Mouse (Mus musculus) heart, postnatal 14 days (tissue): ENCODE measurements around the gene Hectd4. TPM values are rescaled to one million over a fixed set of nuclear protein-coding genes. Genes with fewer than 3 reads are reported as not detected.

ENCODE experiments used
- DNase-seq, 2 experiments: peaks; one replicate each; pipeline ENCODE4 v3.0.0; 2021 to 2022
- intact Hi-C: fragments of 180-260 bp; cut with DNase I; formaldehyde crosslinking; loops from one replicate; pipeline ENCODE4 v1.15.1; 2025
- total RNA-seq, 2 experiments: library from RNA; stranded (reverse); gene quantifications; 2 replicates each; pipeline ENCODE4 v1.2.3; 2021

Gene Hectd4
- total RNA-seq, 2 experiments from 2014 or later: 25.1 to 27.6 TPM

DNA sequence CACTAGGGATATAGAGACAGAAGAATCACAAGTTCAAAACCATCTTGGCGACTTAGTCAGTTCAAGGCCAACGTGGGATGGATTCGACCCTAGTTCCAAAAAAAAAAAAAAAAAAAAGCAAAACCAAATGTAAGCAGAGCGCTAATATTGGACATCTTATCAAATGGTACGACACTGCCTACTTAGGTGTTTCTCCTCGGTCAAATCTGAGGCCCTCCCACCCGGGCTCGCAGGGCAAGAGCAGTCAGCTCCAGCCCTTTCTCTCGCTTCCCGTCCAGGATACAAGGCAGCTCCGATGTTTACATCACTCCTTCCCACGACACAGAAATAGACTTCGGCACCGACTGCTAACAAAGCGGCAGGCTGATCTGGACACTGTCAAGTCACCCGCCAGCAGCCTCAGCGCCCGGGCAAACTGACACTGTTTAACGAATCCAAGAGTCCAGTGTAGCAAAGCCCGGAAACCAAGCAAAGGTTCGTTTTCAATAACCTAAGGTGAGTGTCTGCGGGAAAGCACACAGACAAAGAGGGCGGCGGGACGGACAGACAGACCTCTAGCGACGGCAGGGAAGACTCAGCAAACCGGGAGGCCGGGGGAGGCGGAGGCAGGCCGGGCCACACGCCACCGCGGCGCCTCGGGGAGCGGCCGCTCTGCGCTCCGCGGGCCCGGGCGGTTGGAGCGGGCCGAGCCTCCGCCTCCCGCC is 164.9 kb downstream of the Hectd4 start:
- intact Hi-C loops: no loop called here
- DNase-seq: no peak

DNA sequence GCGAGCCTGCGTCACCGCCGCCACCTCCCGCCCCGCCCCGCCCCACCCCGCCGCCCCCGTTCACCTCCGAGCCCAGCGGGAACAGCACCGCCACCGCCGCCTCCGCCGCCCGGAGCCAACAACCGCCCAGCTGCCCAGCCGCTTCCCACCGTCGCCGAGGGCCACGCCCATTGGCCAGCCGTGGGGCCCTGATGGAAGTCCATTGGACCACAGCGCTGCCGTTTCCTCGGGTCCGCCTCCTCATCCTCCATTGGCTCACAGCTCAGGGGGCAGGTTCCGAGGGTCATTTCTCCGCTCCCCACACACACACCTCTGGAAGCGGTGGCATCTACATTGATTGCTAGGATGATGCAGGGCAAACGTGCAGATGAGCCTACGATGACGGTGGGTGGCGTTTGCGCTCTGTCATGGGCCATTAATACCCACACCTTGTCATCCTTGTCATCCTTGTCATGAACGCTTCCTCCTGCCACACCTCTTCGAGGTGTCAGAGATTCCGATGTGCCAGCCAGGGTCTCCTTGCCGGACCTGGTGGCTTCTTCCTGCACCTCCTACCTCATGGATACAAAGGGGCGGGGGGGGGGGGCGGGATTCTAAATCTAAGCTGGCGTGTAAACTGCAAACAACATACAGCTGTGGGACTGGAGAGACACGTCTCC is 165.6 kb downstream of the Hectd4 start, which contains the start of gene Trafd1:
Trafd1 (minus strand) TSS at position 172 of the 659 bp plus-strand sequence.
- peak; percentile 96 to 97 for DNase-seq
- intact Hi-C loops: loop anchor here (1.0 kb wide), 1 partner anchor 12 kb away; the partner anchor contains the start of gene Naa25

DNA sequence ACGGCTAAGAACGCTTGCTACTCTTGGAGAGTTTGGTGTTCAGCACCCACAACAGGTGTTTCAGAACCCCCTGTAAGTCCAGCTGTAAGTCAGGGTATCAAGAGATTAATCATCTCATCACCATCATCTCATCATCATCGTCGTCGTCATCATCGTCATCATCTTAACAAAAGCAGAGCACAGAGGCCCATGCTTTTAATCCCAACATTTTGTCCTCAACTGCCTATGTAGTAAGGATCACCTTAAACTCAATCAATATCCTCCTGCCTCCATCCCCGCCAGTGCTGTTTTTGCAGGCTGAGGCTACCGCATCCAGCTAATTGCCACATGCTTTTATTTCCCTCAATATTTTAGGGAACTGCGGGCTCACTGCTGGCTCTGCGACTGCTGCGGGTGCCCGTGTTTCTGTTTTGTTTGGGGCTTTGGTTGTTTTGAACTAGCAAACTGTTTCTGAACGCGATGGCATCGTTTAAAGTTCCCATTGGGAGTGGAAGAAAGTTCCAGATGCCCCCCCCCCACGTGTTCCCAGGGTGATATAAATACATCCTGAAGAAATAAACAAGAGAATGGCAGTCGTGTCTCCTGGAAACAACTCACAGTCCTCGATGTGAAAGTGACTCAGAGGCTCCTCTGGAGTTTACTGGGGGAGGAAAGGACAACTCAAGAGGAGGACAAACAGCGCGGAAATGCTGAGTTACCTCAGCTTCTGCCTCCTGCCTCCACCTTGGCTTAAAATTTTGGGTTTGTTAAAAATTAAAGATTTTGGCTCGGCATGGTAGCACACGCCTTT is 166.3 kb downstream of the Hectd4 start:
- intact Hi-C loops: loop anchor here (1.0 kb wide), 1 partner anchor 11 kb away; the partner anchor contains the start of gene Naa25
- no peak for DNase-seq

DNA sequence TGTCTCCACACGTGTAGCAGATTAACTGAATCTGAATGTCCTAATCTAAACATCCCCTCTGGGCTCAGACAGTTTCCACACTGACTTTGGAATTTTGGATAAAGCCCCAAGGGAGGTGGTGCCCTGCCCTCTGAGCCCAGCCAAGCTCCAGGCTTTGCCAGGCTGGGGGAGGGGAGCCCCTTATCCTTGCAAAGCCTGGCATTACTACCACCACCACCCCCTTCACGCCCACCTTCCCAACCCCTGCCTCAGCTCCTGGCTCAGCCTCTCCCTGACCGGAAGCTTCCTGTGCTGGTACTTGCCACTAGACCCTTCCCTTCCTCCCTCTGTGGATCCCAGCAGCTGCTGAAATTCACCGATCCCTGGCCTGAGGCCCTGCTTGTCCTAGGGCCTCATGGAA is 167.1 kb downstream of the Hectd4 start:
- peak; percentile 42 to 48 for DNase-seq
- intact Hi-C loops: no loop called here

DNA sequence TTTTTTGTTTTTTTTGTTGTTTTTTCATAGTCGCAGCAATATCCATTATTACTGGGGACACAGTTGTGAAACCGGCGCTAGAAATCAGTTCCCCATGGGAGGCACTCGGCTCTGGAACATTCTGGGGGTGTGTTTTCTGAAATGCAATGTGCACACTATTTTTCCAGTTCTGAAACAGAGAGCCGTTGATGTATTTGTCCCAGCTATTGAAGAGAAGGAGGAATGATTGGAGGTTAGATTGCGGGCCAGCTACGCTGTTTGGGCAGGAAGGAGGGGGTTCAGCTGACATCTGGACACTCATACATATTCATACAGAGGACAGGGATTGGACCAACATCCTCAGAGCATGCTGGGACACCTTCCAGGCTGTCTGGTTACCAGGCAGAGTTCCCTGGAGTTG is 169.1 kb downstream of the Hectd4 start:
- DNase-seq: no peak
- intact Hi-C loops: no loop called here

DNA sequence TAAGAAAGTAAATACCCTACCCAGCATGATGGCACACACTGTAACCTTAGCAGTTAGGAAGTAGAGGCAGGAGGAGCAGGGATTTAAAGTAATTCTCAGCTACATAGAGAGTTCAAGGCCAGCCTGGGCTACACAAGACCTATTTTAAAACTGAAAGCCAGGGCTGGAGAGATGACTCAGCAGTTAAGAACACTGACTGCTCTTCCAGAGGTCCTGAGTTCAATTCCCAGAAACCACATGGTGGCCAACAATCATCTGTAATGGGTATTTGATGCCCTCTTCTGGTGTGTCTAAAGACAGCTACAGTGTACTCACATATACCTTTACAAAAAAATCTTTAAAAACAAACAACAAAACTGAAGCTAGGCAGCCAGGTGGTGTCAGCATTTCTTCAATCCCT is 169.7 kb downstream of the Hectd4 start:
- intact Hi-C loops: no loop called here
- no peak for DNase-seq

DNA sequence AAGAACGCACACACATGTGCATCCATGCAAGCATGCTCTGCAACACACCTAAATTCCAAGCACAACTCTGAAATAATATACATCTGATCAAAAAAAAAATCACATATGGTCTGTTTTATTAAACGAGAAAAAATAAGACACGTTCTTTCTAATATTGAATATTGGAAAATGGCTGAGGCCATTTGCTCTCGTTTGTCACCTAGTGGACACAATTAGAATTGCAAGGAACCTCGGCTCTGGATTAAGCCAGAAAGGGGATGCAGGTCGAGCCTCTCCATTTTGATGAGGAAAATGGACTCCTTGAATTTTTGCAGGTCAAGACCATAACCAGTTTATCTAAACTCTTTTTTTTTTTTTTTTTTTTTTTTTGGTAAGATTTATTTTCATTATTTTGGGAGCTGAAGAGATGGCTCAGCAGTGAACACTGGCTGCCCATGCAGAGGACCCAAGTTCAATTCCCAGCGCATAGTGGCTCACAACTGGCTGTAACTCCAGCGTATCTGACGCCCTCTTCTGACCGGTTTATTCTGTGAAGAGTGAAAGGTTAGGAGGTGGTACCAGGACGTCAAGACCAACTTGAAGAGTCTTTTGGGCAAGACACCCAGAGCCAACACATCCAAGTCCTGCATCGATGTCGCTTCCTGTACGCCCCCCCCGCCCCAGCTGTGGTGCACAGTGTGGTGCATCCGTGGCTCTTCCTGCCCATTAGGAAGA is 172.8 kb downstream of the Hectd4 start:
- intact Hi-C loops: no loop called here
- peak in 1 of 2 experiments; percentile 65 for DNase-seq

DNA sequence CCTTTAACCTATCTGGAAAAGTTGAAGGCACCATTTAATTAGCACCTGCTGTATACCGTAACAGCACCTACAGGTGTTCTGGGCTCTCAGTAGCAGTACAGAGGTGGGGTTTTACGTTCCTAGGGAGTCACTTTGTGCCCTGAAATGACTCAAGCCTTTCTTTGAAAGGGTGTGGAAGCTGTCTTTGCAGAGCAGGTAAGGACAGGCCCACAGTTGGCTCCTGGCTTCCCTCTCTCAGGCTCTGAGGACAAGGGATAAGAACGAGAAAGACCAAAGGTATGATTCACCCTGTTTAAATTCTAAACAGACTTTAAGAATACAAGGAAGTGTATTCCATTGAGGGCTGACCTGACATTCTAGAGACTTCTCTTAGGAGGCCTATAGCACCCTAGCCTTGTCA is 173.4 kb downstream of the Hectd4 start:
- DNase-seq: no peak
- intact Hi-C loops: no loop called here

DNA sequence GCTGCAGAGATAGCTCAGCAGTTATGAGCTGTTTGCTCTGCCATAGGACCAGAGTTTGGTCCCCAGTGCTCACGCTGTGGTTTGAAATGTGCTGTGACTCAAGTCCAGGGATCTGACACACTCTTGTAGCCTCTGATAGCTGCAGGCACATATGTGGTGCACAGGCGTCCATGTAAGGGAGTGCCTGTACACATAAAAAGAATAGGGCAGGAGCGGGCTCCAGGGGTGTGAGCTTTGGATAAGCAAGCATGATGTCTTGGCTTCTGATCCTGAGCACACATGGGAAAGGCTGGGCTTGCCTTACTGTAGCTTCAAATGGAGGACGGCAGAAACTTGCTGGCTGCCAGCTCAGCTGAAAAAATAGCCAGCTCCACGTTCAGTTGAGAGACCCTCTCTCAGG is 175.6 kb downstream of the Hectd4 start:
- intact Hi-C loops: no loop called here
- no peak for DNase-seq

DNA sequence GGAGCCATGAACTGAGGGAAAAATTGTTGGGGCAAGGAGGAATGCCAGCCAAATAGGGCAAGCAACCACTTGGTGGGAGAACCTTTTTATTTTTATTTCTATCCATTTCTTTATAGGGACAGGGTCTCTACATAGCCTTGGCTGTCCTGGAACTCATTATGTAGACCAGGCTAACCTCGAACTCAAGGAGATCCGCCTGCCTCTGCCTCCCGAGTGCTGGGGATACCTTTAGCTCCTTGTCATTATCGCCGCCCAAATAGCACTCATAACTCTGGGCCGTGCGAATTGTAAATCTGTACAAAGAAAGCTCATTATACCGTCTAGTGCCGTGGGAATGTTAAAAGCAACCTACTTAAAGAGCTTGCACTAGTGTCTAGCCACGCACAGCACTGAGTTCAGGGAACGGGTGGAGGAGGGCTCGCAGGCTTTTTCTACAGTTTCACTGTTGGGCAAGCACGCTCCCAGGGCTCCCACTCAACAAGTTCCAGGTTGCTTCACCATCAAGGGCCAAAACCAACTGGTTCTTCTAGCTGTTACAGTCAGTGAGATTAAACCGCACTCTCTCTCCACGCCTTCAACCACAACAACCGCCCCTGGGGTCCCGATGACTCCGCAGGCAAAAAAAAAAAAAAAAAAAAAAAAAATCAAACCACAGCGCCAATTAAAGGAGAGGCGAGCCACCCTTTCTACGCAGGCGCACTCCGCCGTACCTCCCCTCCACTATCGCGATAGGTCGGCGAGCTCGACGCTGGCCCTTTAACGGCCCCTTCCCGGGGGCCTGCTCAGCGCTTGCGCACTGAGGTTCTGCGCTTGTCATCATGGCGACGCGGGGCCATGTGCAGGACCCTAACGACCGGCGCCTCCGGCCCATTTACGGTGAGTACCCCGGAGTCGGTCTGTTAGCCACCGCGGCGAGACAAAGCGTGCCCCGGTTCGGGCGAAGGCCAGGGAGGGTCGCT is 177.4 kb downstream of the Hectd4 start, which contains the start of gene Naa25:
Naa25 (plus strand) TSS at position 750 of the 959 bp plus-strand sequence.
- DNase-seq: peak; percentile 97
- intact Hi-C loops: loop anchor here (1.0 to 2.0 kb wide), 2 partner anchors 11 to 53 kb away; partner anchors contain the start of gene Tmem116

DNA sequence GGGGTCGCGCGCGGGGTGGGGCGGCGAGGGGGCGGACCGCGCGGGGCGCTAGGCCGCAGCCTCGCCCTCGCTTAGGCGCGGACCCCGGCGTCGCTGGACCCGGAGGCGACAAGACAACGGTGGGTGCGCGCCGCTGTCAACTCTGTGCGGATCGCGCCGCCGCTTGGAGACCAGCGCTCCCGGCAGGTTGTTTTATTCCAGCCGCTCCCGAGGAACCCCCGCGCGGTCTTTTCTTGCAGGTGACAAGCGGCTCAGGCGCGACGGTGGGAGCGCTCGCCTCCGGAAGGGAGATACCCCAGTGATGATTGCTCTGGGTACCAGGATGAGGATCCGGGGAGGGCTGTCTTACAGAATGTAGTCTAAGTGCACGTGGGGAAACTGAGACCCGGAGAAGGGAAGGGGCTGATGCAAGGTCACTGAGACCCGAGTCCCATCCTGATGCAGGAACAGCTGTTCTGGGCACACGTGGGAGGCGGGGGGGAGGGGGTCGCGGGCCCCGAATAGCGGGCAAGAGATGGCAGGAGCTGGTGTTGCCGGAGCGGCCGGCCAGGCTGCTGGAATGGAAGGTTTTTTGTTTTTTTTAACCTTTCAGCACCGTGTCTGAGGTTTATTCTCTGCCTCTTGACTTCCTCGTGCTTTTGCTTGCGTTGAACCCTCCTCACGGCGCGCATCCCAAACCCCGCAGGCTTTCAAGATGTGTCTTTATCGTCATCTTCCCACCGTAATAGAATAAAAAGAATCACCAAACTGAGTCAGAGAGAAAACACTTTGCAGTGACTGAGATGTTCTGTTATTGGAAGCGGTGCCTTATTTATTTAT is 178.3 kb downstream of the Hectd4 start:
- DNase-seq: no peak
- intact Hi-C loops: loop anchor here (2.0 kb wide), 1 partner anchor 52 kb away; the partner anchor contains the start of gene Tmem116

DNA sequence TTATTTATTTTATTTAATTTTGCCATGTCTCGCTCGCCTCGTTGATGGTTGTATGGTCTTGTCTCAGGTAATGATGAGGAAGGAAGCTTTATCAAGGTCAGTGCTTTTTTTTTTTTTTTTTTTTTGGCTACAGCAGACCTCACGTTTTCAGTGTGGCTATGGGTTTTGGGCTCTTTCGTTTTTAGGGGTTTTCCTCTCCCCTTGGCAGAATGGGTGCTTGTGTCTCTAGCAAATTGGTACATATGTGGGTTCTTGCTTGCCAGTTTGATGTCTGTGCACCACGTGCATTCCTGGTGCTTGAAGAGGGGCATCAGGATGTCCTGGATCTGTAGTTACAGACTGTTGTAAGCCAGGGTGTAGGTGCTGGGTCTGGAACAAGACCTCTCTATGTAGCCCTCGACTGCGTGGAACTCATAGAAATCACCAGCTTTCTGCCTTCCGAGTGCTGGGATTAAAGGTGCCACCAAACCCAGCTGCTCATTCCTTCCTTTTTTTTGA is 179.0 kb downstream of the Hectd4 start:
- no peak for DNase-seq
- intact Hi-C loops: loop anchor here (2.0 kb wide), 1 partner anchor 52 kb away; the partner anchor contains the start of gene Tmem116

DNA sequence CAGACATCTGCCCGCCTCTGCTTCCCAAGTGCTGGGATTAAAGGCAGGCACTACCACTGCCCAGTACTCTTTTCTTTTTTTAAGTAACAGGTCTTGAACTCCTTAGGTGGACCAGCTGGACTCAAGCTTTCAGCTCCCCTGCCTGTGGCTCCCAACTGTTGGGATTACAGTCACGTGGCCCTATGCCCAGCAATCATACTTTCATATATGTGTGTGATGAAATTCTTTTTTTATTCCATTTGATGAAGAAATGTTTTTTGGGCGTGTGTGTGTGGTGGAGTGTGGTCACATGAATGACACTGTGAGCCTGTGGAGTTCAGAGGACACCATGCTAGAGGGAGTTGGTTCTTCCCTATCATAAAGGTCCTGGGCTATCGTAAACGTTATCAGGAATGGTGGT is 179.5 kb downstream of the Hectd4 start:
- no peak for DNase-seq
- intact Hi-C loops: loop anchor here (2.0 kb wide), 1 partner anchor 51 kb away; the partner anchor contains the start of gene Tmem116

DNA sequence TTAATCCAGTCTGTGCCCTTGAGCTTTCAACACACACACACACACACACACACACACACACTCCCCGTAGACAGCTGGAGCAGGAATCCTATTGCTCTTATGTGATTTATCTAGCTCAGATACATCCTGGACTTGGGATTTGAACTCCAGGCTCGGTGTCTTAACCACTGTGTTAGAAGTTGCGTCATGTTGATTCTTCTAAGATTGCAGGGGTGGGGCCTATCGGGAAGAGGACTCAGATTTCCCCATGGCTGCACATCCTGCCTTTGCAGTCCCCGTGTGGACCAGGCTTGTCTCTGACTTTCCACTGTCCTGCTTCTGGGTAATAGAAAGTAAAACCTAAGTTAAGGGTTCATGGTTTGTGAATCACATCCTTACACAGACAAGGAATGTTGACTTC is 180.0 kb downstream of the Hectd4 start:
- no peak for DNase-seq
- intact Hi-C loops: no loop called here

DNA sequence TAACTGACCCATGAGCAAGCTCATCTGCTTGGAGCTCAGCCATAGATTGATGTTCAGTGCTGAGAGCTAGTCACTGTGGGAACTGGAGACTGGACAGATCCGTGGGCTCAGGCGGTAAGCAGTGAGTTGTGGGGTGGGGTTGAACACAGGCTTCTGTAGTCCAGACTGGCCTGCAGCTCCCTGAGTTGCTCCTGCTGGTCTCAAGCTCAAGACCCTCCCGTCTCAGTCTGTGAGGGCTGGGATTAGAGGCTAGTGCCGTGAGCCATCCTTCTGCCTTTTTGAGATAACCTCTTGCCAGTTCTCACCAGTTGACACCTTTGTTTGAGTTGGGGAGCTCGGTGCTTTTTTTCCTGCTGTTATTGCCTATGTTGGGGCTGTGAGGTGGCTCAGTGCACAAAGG is 180.8 kb downstream of the Hectd4 start:
- intact Hi-C loops: no loop called here
- no peak for DNase-seq

DNA sequence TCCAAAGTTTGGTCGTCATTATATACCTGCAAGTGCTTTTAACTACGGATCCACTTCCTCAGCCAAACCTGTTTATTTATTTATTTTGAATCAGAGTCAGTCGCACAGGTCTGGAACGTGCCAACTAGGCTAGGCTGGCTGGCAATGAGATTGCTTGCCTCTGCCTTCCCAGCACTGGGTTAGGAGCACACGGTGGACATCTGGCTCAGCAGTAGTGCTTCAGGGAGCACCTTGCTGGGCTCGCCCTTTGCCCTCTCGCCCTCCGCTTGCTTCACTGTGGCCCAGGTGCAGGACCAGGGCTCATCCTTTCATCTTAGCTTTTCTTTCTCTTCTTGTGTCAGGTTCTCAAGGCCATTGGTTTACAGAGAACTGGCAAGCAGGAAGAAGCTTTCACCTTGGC is 187.8 kb downstream of the Hectd4 start:
- intact Hi-C loops: no loop called here
- no peak for DNase-seq

DNA sequence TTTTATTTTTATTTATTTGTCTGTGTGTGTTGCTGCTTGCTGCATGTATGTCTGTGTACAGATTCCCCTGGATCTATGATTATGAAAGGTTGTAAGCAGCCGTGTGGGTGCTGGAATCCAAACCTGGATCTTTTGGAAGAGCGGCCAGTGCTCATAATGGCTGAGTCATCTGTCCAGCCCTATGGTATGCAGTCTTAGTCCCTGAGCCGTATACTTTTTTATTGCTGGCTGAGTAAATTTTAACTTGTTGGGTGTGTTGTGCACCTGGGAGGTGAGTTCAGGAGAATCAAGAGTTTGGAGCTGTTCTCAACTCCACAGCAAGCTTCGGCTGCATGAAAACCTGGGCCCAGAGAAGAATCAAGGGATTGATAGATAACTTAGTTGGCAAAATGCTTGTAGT is 191.0 kb downstream of the Hectd4 start:
- intact Hi-C loops: no loop called here
- no peak for DNase-seq
